Mouse (Mus musculus) liver, embryonic 14.5 days (tissue): ENCODE measurements around the gene Klf2. TPM values are rescaled to one million over a fixed set of nuclear protein-coding genes. Genes with fewer than 3 reads are reported as not detected.

ENCODE experiments used
- ATAC-seq: fragments of 200-750 bp; cut with Nextera tagmentation; 2 replicates; pipeline ENCODE4 v1.8.0; 2017; ENCODE audit warnings: moderate number of reproducible peaks, mild to moderate bottlenecking, moderate library complexity; ENCODE audit not compliant: insufficient read depth
- DNase-seq, 3 experiments: peaks; one replicate each; pipeline ENCODE4 v3.0.0-alpha.2; 2012 to 2013; ENCODE audit warnings: low read depth in 3 of 3, low spot score in 3 of 3
- H3K27ac ChIP-seq: fragments of 300-500 bp; sonication (generic); 2 replicates; pipeline ENCODE4 v1.5.1; 2014; ENCODE audit warnings: moderate library complexity, mild to moderate bottlenecking, control low read depth, inconsistent platforms
- H3K27me3 ChIP-seq: fragments of 300-500 bp; sonication (generic); 2 replicates; pipeline ENCODE4 v1.6.1; 2014; ENCODE audit warnings: mild to moderate bottlenecking, low read length, moderate library complexity; ENCODE audit not compliant: control insufficient read depth, insufficient read depth
- H3K36me3 ChIP-seq: fragments of 300-500 bp; sonication (generic); replicated peaks from 2 replicates; pipeline ENCODE4 v1.6.1; 2014; ENCODE audit warnings: low read depth; ENCODE audit not compliant: control insufficient read depth, insufficient read depth
- H3K4me1 ChIP-seq, 2 experiments: fragments of 200-500 bp in 1 of 2; fragments of 300-500 bp in 1 of 2; sonication (generic) in 1 of 2; replicated peaks; 2 replicates each; pipeline ENCODE4 v1.6.1; 2012 to 2014; ENCODE audit warnings: antibody characterized with exemption in 1 of 2, inconsistent platforms in 1 of 2, low read length in 1 of 2; ENCODE audit not compliant: control insufficient read depth in 2 of 2, insufficient read depth in 2 of 2
- H3K4me2 ChIP-seq: fragments of 300-500 bp; sonication (generic); 2 replicates; pipeline ENCODE4 v1.6.1; 2014; ENCODE audit warnings: low read depth, mild to moderate bottlenecking, control low read depth, moderate library complexity
- H3K4me3 ChIP-seq, 2 experiments: fragments of 200-500 bp in 1 of 2; fragments of 300-500 bp in 1 of 2; sonication (generic) in 1 of 2; 2 replicates each; pipeline ENCODE4 v1.5.1; 2012 to 2014; ENCODE audit warnings: low read depth in 2 of 2, low read length in 2 of 2, mild to moderate bottlenecking in 2 of 2, control low read depth in 1 of 2, inconsistent platforms in 1 of 2, moderate library complexity in 1 of 2; ENCODE audit not compliant: insufficient read depth in 1 of 2
- H3K9ac ChIP-seq: fragments of 300-500 bp; sonication (generic); replicated peaks from 2 replicates; pipeline ENCODE4 v1.6.1; 2014; ENCODE audit warnings: mild to moderate bottlenecking, control low read depth, moderate library complexity
- H3K9me3 ChIP-seq: fragments of 300-500 bp; sonication (generic); 2 replicates; pipeline ENCODE4 v1.6.1; 2016; ENCODE audit warnings: low read length, mixed read lengths; ENCODE audit not compliant: control insufficient read depth
- CTCF ChIP-seq: IDR thresholded peaks from 2 replicates; pipeline ENCODE4 v1.5.1; 2016; ENCODE audit warnings: antibody characterized with exemption, low read depth, control low read depth
- EP300 ChIP-seq: IDR thresholded peaks from 2 replicates; pipeline ENCODE4 v1.6.1; 2016; ENCODE audit warnings: antibody characterized with exemption, low read depth
- WGBS: fragments of 180-500 bp; shearing (Covaris S2); extraction: QIAGEN DNeasy Blood & Tissue Kit; methylation state at CpG from one replicate; pipeline ENCODE4 v1.1.7; 2014; ENCODE audit not compliant: insufficient replicate concordance; 5-methylcytosine and 5-hydroxymethylcytosine counted together
- polyA plus RNA-seq, 2 experiments: library from polyadenylated mRNA; depleted of rRNA in 1 of 2; stranded (reverse) in 1 of 2; unstranded in 1 of 2; fragments of >200 nt; fragmentation: Nextera tagmentation in 1 of 2; extraction: Ambion mirVana in 1 of 2; gene quantifications; 2 replicates each; pipeline versions ENCODE4 v1.2.1 to v1.2.3; 2012 to 2014

The Klf2 gene
- polyA plus RNA-seq, 2 experiments, result 2.0 to 2.9 TPM

GRCm38 (mm10) chr8:72296561-72296960, 22.3 kb upstream of the Klf2 start:
- WGBS, result 79% methylated on average over 8 of the region's 8 CpGs
- H3K27ac ChIP-seq, result no peak overlapping the region

GRCm38 (mm10) chr8:72298928-72299327, 19.9 kb upstream of the Klf2 start:
- TF ChIP-seq CTCF (no peak), EP300 (no peak)
- DNase-seq, result no peak
- ATAC-seq, result no peak
- Histone ChIP-seq H3K4me2 (no peak overlapping the region), H3K4me3 (no peak overlapping the region), H3K27ac (no peak overlapping the region), H3K9me3 (no peaks in the 10 kb centered on the region), H3K4me1 (peaks cover 0 to 9% of the 10 kb centered on the region in 2 experiments; a peak in 2 of 4 replicates), H3K36me3 (no peaks in the 10 kb centered on the region), H3K27me3 (no peaks in the 10 kb centered on the region), H3K9ac (no peak overlapping the region)
- 57% methylated on average over 1 of the region's 1 CpGs for WGBS

More at GRCm38 (mm10) chr8:72296561-72296960, 22.3 kb upstream of the Klf2 start:
- no peaks in the 10 kb centered on the region for H3K36me3 ChIP-seq
- H3K9ac ChIP-seq, result no peak overlapping the region
- no peak overlapping the region for H3K4me3 ChIP-seq
- ATAC-seq (no peak), DNase-seq (no peak)
- TF ChIP-seq EP300 (no peak), CTCF (no peak)
- no peaks in the 10 kb centered on the region for H3K27me3 ChIP-seq
- no peak overlapping the region for H3K4me2 ChIP-seq
- peaks cover 0 to 5% of the 10 kb centered on the region in 2 experiments; a peak in 2 of 4 replicates for H3K4me1 ChIP-seq
- no peaks in the 10 kb centered on the region for H3K9me3 ChIP-seq

- no peak overlapping the region for H3K9ac ChIP-seq
- DNase-seq (no peak), ATAC-seq (no peak)
- no peaks in the 10 kb centered on the region for H3K36me3 ChIP-seq
- H3K4me2 ChIP-seq, result no peak overlapping the region
- no peak for TF ChIP-seq EP300
- H3K4me3 ChIP-seq, result no peak overlapping the region
- H3K4me1 ChIP-seq, result peaks cover 0 to 4% of the 10 kb centered on the region in 2 experiments; a peak in 1 of 4 replicates
- H3K9me3 ChIP-seq, result no peaks in the 10 kb centered on the region
- no peak overlapping the region for H3K27ac ChIP-seq
- no peaks in the 10 kb centered on the region for H3K27me3 ChIP-seq
- WGBS, result 54% methylated on average over 9 of the region's 9 CpGs
Observed at GRCm38 (mm10) chr8:72300654-72301400, 18.0 kb upstream of the Klf2 start.

DNA sequence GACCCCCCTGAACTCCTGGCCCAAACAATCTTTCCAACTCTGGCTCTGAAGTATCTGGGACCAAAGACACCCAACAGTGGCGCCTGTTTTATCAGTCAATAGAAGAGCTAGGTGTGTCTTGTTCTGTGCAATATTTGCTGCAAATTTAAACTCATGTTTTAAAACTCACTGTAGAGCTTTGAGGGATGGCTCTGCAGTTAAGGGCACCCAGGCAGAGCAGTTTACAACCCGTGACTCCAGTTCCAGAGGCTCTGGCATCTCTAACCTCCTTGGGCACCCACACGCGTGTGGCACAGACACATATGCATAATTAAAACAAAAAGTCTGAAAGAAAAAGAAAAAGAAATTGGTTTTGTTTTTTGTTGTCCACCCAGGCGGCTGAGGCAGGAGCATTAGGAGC, 17.3 kb upstream of the Klf2 start:
- Histone ChIP-seq H3K27ac (no peak overlapping the region), H3K36me3 (no peaks in the 10 kb centered on the region), H3K4me1 (peaks cover 0 to 4% of the 10 kb centered on the region in 2 experiments; a peak in 1 of 4 replicates), H3K4me2 (no peak overlapping the region), H3K27me3 (no peaks in the 10 kb centered on the region), H3K4me3 (no peak overlapping the region), H3K9ac (no peak overlapping the region), H3K9me3 (no peaks in the 10 kb centered on the region)
- no peak for DNase-seq
- TF ChIP-seq CTCF, result no peak
- TF ChIP-seq EP300, result no peak
- ATAC-seq, result no peak
- 65% methylated on average over 5 of the region's 5 CpGs for WGBS

DNA sequence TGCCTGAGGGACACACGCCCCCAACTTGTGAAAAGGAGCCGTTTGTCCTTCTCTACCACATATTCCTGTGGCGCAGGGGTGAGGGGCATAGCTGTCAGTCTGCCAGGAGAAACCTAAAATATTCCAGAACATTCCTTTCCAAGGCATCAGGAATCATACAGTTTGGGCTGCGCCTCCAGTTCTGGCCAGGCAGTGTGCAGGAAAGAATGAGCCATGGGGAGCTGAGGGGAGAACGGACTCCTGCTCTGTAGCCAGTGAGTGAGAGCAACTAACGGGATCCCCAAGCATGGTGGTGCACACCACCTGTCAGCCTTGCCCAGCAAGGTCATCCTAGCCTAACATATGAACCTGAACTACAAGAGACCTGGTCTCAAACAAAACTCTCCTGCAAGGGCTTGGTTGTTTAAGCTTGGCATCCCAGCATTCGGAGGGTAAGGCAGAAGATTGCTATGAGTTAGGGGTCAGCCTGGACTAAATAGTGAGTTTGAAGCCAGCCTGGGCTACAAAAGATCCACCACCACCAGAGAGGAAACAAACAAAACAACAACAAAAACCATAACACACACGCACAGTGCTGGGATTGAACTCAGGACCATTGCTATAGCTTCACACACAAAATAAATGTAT, 15.7 kb upstream of the Klf2 start:
- Histone ChIP-seq H3K27me3 (no peaks in the 10 kb centered on the region), H3K4me2 (no peak overlapping the region), H3K27ac (no peak overlapping the region), H3K9me3 (no peaks in the 10 kb centered on the region), H3K36me3 (no peaks in the 10 kb centered on the region), H3K4me3 (no peak overlapping the region), H3K9ac (no peak overlapping the region), H3K4me1 (peaks cover 0 to 4% of the 10 kb centered on the region in 2 experiments; a peak in 1 of 4 replicates)
- no peak for DNase-seq
- TF ChIP-seq EP300 (no peak), CTCF (no peak)
- 52% methylated on average over 8 of the region's 8 CpGs for WGBS
- no peak for ATAC-seq
